Mouse (Mus musculus): ENCODE measurements at regions not wholly inside any gene's neighbourhood (a gene's known extent, or its start where the extent isn't known, plus 50 kb on each side); places are given as distances from the start of the nearest gene placed in this dataset.

DNA sequence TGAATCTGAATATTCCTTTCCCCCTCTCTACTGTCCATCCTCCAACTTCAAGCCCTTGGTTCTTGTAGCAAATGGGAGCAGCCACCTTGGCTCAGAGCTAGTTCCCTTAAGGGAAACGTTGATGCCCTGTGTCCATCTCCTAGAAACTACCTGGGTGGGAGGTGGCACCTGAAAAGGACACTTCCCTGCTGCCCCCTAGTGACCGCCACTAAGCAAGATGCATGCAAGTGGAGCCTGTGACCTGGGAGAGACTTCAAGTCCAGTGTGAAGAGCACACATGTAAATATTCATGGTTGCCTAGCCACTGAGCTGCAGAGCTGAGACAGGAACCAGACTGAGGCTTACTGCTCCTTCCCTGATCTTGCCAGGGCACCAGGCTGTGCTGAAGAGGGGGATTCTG is 238.1 kb downstream of the Cdh26 start:
- peak; percentile 35 to 36 for DNase-seq

DNA sequence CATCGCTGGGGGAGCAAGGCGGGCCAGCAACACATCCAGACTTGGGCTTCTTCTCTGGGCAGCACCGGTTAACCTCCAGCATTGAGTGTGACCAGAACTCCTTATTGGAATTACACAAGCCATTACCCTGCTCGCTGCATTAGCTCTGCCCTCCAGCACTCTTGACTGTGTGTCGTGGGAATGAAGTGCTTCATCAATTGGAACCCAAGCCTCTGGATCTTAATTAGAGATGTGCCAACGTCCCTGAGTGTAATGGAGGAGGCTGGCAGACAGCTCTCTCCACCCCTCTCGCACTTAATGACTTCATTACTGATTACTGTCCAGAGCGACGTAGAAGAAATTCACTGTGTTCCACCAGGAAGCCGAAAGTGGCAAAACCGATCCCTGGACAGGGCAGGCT is 240.6 kb downstream of the Cdh26 start:
- DNase-seq = no peak

DNA sequence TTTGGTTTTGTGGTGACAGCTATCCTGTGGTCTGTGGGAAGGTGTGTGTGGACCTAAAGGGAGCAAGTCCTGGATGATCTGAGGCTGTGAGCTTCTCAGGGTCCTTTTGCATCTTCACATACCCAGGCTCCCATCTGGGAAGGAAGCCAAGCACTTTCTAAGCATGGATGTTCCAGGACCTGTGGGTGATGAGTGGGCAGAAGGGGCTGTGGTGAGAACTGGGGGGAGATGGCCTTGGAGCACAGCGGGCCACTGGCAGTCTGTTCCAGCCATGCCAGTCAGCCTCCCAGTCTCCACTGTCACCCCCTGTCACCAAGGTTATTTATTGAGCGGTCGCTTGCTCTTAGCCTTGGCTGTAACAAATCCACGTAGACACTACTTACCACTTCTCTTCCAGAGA is 243.3 kb downstream of the Cdh26 start:
- DNase-seq = no peak

DNA sequence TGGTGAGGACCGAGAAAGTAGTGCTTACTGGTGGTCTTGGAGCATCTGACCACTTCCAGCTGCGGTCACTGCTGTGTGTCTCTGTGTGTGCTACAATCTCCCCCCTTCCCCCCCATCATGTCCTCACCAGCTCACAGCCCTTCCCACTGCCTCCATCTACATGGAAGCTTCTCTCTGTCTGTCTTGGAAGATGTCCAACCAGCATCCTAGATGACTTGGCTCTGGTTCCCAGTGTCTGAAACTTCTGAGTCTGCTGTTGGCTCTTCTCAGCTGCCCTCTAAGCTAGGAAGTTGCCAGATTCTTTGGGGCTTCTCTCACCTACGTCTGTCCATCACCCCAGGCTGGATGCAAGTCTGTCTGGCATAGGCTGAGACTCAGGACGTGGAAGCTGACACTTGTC is 244.3 kb downstream of the Cdh26 start:
- no peak for DNase-seq

DNA sequence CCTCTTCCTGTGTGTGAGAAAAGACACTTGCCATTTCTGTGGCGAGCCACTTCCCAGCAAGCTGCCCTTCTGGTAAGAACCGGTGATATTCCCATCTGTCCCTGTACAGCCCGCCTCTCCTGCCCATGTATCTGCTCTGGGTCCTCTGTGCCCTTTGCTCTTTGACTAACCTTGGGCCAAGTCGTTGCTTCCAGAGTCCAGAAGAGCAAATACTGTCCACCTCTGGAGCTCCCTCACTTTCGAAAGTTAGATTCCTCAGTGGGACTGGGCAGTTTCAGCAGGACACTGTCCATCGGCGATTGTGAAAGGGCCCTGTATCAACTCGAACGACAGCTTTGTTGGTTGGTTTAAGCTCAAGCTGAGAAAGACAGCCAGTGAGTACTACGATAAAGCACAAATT is 246.6 kb downstream of the Cdh26 start:
- no peak for DNase-seq

DNA sequence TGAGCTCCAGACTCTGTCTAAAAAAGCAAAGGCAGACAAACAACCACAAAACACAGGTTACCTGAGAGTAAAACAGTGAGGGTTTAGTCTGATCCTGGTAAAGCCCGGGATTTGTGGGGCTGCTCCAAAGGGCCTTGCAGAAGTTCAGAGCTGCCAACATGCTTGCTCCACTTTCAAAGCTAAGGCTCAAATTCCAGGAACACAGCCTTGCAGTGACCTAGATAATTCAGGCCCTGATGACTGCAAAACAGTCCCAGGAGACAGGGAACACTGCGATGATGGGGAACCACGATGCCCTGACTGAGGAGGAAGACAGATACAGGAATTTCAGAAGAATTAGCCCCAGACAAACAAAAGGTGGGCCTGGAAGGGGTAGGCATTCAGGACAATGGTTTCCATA is 250.0 kb downstream of the Cdh26 start:
- no peak for DNase-seq

DNA sequence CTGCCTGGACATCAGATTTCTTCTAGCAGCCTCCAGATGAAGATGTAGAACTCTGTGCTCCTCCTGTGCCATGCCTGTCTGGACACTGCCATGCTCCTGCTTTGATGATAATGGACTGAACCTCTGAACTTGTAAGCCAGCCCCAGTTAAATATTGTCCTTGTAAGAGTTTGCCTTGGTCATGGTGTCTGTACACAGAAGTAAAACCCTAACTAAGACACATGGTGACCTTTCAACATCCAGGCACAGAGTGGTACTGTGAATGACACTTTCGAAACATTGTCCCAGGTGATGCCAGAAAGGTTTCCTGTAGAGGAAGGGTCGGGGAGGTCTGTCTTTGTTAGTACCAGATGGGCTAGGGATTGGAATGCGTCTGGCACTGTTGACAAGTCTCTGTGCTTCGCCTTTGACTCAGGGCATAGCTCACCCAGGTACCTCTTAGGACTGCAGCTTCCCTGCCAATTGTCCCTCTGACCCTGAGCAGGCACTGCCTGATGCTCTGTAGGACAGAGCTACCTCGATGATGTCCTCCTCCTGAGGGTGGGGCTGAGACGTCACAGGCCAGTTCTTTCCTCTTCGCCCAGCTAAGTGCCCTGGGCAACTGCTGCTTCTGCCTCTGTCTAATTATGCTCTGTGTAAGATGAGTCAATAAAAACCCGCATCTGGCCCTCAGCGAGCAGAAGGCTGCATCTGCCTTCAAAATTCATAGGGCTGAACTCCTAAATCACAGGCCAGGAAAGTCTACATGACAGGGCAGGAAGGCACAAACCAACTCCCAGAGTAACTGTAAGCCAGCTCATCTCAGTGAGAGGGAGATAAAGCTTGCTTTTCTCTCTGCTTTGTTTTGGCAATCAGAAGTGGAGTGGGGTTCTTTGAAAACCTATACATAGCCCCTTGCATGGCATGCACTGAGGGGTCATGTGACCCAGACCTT is 254.0 kb downstream of the Cdh26 start:
- DNase-seq = no peak

DNA sequence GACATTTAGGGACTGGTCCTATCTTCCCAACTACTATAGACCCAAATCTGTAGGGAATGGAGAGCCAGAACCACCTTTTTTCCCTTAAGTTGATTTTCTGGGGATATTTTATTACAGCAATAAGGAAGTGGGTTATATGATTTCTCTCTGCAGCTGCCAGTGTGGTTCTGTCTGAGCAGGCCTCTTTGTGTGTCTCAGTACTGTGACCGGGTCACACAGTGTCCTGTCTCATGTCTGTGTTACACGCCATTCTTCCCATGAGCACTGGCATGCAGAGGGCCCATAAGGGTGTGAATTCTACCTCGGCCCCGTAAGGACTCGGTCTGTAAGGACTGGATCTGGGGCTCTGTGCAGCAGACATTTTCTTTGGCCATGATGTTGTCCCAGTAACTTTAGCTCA is 254.9 kb downstream of the Cdh26 start:
- no peak for DNase-seq

DNA sequence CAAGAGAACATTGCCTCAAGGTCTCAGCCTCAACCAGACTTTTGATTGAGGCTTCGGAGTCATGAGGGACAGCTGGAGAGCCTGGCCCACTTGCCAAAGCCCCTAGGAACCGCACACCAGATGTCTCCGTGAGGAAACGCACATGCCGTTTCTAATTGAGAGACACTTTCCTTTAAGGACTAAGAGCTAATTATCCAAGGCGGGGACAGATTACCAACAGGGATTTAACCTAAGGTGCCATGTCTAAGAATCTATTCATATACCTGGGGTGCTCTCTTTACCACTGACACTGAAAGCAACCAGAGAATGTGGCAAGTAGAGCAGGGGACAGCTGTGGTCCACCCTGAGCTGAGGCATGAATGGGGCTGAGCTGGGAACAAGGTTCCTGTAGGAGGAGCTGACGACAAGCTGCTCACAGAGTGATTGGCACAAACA is 255.9 kb downstream of the Cdh26 start:
- no peak for DNase-seq

DNA sequence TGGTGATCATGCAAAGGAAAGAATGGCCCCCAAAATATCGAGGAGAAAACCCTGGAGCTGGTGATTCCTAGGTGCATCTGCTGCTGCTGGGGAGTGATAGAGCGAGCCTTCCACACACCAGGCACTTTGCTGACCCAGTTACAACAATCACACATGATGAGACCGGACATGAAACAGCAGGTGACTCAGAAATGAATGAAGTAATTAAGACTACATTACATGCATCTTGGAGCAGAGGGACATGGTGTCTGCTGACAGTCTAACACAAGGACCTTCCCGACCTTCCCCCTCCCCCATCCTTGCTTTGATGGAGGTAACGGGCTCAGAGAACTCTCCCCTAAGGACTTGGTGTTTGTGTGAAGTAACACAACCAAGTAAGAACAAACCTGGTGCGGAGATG is 258.3 kb downstream of the Cdh26 start:
- no peak for DNase-seq

DNA sequence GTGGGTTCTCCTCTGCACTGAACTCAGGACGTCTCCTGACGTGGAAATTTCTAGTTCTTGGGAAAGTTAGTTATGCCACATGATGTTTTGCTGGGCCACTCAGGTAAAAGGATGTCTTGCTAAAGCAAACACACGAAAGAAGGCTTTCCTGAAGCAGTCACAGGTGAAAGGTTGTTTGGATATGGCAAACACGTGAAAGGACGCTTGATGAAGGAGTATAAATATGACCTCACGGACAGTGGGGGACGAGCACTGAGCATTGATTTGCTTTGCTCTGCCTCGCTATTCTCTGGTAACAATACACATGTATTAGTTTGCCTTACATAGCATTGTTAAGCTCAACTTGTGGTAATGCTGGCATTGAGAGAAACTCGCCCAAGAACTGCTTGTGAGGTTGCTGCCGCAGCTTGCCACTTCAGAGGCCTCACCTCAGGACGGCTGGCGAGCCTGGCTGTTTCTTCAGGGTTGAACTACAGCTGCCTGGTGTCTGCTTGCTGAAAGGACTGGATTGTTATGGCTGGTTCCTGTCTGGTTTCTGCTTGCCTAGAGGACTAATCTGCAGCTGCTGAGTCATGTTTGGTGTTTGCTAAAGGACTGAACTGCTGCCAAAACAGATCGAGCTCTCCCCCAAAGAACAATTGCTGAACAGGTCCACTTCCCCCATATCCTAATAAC is 261.0 kb downstream of the Cdh26 start:
- peak in 1 of 2 experiments; percentile 27 for DNase-seq

DNA sequence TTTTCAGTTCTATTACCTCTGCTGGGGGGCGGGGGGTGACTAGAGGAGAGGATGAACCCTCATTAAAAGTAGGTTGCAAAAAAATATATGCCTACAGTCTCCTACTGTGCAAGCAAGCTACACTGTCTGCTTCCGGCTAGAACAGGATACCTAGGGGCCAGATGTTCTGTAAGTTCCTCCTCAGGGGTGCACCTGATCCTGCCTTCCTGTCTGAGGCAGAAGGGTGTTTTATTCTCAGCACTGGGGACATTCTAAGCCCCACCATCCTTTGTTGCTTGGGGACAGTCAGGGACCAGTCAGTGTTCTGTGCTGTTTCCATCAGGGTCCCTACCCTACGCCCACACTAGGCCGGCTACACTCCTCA is 261.5 kb downstream of the Cdh26 start:
- no peak for DNase-seq

DNA sequence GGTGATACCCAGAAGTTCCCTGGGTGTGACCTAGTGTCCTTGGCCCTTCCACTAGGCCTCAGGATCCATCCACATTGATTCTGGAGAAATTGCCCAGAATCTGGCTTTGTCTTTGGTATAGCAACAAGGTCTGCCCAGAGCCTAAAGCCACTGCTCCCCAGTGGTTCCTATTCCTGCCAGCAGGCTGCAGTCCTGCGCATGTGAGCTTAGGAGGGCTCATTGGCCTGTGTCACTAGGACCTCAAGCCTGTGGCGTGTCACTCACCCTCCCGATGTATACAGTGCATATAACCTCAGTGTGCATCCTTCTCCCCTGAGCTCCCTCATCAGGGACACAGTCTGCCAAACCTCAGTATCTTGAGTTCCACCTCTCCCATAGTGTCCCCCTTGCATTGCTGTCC is 261.9 kb downstream of the Cdh26 start:
- DNase-seq = no peak

DNA sequence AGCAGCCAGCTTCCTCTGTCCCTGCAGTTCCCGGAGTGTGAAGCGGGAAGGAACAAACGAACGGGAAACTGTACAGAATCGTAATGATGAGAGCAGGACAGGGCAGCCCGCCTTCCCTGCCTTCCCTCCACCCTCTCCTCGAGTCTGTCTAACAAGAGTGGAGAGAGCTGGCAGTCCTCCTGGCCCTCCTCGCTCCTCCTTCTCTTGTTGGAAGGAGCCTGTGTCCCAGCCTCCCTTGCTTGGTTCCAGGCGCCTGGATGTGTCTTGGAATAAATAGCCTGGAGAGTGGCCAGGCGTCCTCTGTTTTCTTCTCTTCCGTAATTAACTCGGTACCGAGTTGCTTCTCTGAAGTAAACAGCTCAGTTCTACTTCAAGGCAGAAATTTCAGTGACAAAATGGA is 268.3 kb downstream of the Cdh26 start:
- DNase-seq = peak; percentile 37 to 77

DNA sequence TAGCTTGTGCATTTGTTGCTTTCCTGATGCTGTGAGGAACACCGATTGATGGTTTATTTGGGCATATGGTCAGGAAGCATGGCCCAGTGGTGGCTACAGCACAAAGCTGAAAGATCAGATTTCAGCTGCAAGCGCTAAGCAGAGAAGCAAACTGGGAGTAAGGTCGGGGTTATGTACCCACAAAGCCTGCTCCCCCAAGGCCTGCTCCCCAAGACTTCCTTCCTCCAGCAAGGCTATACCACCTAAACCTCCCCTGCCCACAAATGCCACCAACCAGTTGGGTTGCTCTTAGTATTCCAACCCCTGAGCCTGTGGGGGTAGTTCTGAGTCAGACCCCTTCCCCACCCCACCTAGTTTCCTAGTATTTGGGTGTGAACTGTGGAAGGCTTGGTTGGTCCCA is 270.5 kb downstream of the Cdh26 start:
- DNase-seq = no peak

DNA sequence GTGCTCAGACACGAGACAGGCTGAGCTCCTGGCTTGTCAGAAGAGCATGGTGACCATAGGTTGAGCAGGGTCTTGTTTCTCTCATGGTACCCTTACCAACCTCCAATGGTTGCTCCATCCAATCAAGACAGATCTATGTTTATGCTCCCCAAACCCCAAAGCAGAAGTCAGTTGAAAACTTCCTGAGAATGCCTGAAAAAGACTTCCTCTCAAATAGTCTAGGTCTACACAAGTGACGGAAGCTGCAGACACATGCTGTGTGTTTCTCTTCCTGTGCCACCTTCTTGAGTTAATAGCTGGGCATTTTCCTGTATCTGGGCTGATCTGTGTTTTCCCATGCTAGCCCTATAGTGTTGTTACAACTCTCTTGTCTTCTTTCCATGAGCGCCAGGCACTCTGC is 274.2 kb downstream of the Cdh26 start:
- DNase-seq = no peak

DNA sequence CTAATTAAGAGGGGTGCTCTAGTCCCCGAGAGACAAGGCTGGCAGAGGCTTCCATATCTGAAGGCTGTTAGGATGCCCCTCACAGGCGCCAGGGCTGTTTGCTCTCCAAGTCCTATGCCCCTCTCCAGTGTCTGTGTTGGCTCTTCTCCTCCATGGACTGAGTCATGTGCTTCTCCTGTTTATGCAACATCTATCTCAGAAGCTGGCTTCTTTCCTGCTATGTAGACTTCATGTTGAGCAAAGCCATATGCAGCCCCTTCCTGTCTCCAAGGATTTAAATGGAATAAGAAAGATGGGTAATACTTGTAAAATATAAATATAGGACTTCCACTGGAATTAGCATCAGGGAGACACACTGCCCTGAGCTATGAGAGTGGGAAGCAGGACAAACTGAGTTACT is 278.3 kb downstream of the Cdh26 start:
- DNase-seq = no peak

DNA sequence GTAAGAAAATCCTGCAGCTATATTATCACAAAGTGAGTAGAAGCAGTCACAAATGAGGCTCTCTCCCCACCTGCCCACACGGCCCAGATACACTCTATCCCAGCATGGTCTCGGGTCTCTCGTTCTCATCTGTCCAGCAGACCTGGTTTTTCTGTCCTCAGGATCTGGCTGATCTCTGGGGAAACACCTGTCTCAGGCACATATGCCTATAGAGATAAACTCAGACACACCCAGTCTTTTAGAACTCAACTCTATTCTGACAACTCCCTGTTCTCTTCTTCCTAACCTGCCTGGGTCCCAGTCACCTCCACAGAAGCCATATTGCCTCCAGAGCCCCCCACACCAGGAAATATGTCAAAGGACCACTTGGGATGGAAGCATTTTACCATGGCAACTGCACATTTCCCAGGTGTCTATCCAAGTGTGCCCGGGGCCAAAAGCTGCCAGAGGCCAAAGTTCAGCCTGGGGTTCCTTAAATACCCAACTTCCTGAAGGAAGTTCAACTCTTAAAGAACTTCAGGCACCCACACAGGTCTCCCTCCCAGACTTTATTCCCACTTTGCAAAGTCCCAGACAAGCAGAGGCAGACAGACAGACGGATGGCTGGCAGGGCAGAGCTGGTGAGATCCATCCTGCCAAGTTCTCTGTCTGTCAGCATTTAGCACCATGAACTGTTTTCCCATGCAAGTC is 279.0 kb downstream of the Cdh26 start:
- no peak for DNase-seq

DNA sequence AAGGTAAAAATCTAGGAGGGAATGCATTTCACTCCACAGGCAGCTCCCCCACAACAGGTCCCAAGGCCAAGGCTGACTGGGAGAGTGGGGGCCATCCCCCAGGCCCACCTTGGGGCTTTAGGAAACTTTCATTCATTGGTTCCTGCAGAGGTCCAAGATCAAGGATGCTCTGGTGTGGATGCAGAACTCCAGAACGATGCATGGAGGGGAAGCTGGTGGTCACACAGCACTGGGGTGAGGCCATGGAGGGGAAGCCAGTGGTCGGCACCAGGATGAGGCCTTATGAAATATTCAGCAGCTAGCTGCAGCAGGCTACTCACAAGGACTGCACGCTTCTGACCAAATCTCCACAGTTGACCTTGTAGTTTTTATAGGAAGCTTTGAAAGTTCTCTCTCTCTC is 279.7 kb downstream of the Cdh26 start:
- no peak for DNase-seq

DNA sequence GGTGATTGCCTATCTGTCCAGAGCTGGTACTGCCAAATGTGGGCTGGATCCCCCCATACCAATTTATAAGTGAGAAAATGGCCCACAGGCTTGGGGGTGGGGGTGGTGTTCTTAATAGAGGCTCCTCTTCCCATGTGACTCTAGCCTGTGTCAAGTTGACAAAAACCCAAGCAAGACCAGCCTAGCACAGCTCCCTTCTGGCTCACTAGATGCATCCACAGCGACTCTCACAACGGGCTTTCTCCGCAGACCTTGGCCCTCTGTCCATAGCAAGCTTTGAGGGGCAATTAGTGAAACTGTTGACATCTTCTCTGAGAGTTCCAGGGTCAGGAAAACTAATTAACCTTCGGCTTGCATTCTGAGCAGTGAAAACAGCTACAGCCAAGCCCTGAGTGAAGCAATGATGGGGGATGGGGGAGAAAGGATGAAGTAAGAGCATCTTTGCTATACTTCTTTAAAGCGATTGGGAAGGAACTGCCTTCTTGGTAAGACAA is 281.3 kb downstream of the Cdh26 start:
- peak in 1 of 2 experiments; percentile 9 for DNase-seq

DNA sequence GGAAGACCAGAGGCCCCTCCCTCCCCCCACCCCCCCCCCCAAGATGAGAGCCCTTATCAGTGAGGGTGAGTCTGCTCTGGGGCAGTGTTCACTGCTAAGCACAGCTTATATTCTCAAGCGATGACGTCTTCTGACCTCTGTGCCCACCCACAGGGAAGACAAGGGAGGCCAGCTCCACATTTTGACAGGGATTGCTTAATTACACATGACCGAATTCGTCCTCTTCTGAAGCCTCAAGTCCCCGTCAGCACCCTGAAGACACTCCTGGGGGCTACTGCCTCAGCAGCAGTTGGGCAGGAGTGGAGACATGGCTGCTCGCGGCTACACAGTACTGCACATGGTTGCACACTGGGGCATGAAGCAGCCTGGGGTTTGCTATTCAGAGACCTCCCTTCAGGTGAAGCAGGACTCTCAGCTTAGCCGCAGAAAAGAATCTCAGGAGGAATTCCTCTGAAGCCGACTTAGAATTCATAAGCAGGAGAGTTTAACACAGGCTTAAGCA is 282.1 kb downstream of the Cdh26 start:
- no peak for DNase-seq

DNA sequence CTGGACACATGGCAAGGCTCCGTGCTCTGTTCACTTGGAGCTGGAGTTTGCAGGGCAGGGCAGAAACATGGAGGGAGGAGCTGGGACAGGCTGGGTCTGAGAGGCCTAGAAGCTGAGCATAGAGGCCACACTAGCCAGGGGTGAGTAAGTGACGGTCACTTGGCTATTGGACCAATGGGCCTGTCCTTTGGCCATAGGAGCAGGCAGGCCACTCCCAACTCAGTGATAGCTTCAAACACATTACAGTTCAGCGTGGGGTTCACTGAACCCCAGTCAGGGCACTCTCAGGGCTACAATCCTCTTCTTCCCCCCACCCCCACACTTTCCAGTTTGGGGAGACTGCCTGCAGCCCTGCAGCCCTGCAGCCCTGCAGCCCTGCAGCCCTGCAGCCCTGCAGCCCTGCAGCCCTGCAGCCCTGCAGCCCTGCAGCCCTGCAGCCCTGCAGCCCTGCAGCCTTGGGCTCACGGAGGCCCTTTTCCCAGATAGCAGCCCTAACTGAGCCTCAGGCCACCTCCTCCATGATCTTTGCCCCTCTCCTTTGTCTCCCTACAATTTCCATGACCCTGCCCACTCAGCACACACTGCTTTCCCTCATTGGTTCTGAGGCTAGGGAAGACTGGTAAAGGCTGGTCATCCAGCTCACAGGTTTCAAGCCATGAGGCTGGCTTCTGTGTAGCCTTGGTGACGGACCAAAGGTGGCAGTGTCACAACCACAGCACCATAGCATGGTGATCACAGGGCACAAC is 285.3 kb downstream of the Cdh26 start:
- no peak for DNase-seq

DNA sequence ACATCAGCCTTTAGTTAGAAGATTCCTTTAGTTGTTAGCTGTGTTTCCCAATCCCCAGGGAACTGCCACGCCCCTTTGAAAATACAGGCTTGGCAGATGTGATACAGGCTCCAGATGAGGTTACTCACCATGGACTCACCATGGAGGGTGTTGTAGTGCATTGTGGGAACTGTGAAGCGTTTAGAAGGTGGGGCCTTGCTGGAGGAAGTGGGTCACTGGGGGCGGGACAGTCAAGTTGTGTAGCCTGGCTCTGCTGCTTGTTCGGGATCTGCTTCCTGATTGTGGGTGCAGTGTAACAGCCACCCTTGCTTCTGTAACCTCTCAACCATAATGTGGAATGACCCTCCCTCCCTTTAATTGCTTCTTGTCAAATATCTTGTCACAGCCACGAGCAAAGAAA is 287.7 kb downstream of the Cdh26 start:
- DNase-seq = peak in 1 of 2 experiments; percentile 14

All from lung, postnatal 4 days (tissue).